Mouse (Mus musculus) forebrain, postnatal 0 days (tissue): ENCODE results near the gene Nipa1. TPM values are rescaled to one million over a fixed set of nuclear protein-coding genes. Genes with fewer than 3 reads are reported as not detected.

Experiments
- ATAC-seq: fragments of 200-750 bp; cut with Nextera tagmentation; 2 replicates; pipeline ENCODE4 v1.8.0; 2017; ENCODE audit warnings: mild to moderate bottlenecking, moderate library complexity
- DNase-seq: peaks from one replicate; pipeline ENCODE4 v3.0.0-alpha.2; 2015
- H3K27ac ChIP-seq: fragments of 300-500 bp; sonication (generic); 2 replicates; pipeline ENCODE4 v1.5.1; 2014; ENCODE audit warnings: low read depth, mild to moderate bottlenecking, antibody characterized with exemption, low read length, moderate library complexity, mixed read lengths
- H3K27me3 ChIP-seq: fragments of 300-500 bp; sonication (generic); 2 replicates; pipeline ENCODE4 v1.6.1; 2014; ENCODE audit warnings: mild to moderate bottlenecking, low read length, mixed read lengths; ENCODE audit not compliant: insufficient read depth
- H3K36me3 ChIP-seq: fragments of 300-500 bp; sonication (generic); 2 replicates; pipeline ENCODE4 v1.6.1; 2014; ENCODE audit warnings: mild to moderate bottlenecking, moderate library complexity; ENCODE audit not compliant: insufficient read depth
- H3K4me1 ChIP-seq: fragments of 300-500 bp; sonication (generic); 2 replicates; pipeline ENCODE4 v1.6.1; 2014; ENCODE audit warnings: antibody characterized with exemption; ENCODE audit not compliant: insufficient read depth
- H3K4me2 ChIP-seq: fragments of 300-500 bp; sonication (generic); 2 replicates; pipeline ENCODE4 v1.6.1; 2014; ENCODE audit warnings: low read depth, mild to moderate bottlenecking, moderate library complexity
- H3K4me3 ChIP-seq: fragments of 300-500 bp; sonication (generic); 2 replicates; pipeline ENCODE4 v1.5.1; 2014; ENCODE audit warnings: low read depth, low read length, mixed read lengths
- H3K9ac ChIP-seq: fragments of 300-500 bp; sonication (generic); 2 replicates; pipeline ENCODE4 v1.6.1; 2014; ENCODE audit warnings: mild to moderate bottlenecking
- H3K9me3 ChIP-seq: fragments of 300-500 bp; sonication (generic); 2 replicates; pipeline ENCODE4 v1.6.1; 2016; ENCODE audit warnings: low read length
- CTCF ChIP-seq: sonication (generic); IDR thresholded peaks from 2 replicates; pipeline ENCODE4 v1.5.1; 2016; ENCODE audit warnings: antibody characterized with exemption, control low read depth, low read depth
- WGBS: fragments of 180-500 bp; shearing (Covaris S2); extraction: QIAGEN DNeasy Blood & Tissue Kit; methylation state at CpG from one replicate; pipeline ENCODE4 v1.1.7; 2014; 5-methylcytosine and 5-hydroxymethylcytosine counted together
- polyA plus RNA-seq: library from polyadenylated mRNA; unstranded; fragments of >200 nt; fragmentation: Nextera tagmentation; extraction: Ambion mirVana; gene quantifications from 2 replicates; pipeline ENCODE4 v1.2.1, GENCODE M21; 2015
- total RNA-seq: library from RNA; depleted of rRNA; stranded (reverse); fragments of >200 nt; gene quantifications from 2 replicates; pipeline ENCODE4 v1.2.3, GENCODE M21; 2014

The Nipa1 gene
- total and polyA plus RNA-seq, 2 experiments from 2014 or later: 33.6 to 51.2 TPM

DNA sequence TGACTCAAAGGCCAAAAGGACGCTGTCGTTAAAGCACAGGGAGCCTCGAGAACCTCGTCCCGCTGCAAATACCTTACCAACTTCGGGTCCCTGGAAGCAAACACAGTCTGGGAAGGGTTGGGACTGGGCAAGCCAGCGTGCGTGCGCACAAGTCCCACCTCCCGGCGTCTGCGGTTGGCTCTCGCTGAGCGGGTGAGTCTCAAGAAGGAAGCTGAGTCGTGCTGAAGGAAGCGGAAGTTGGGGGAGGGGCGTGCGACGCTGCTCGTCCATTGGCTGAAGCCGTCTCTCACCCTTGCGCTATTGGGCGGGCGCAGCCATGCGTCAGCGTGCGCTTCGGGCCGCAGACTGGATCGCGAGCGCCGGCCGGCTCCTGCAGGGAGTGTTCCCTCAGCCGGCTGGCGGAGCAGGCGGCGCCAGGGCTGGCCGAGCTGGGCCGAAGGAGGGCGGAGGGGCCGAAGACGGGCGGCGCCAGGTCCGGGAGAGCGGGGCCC lies 30.1 kb upstream of the Nipa1 start, which contains the start of gene Herc2:
TSS of gene Herc2 (plus strand) at position 366 of the 491 bp plus-strand sequence.
- H3K27ac ChIP-seq: peak within 1 kb of the TSS; percentile 85
- peak within 1 kb of the TSS; percentile 77 for H3K9ac ChIP-seq
- under 1% methylated on average over 47 of the region's 47 CpGs for WGBS
- H3K4me3 ChIP-seq: peak within 1 kb of the TSS; percentile 57
- H3K9me3 ChIP-seq: no peaks in the 10 kb centered on the region
- peaks cover 6% of the 10 kb centered on the region; the same call in 1 of the 2 replicates for H3K4me1 ChIP-seq
- ATAC-seq: peak; percentile 99
- TF ChIP-seq CTCF: no peak
- peak within 1 kb of the TSS; percentile 59 for H3K4me2 ChIP-seq
- peak; percentile 99 for DNase-seq
- no peaks in the 10 kb centered on the region for H3K27me3 ChIP-seq
- H3K36me3 ChIP-seq: no peaks in the 10 kb centered on the region

DNA sequence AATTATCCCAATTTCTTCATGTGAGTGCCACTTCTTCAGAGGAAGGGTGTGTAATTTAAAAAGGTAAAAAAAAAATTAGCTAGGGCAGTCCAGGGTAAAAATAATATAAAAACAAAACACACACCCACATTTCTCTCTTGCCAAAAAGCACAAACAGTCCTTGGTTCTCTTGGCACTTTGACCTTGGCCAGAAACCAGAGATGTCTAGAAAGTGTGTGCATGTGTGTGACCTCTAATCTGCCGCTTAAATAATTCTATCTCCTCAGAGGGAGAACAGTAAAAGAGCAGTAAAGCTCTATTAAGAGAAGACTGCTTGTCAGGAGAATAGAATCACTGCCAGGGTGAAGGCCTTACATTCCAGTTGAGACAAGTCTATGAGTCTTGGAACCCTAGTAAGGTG lies 27.4 kb upstream of the Nipa1 start:
- Histone ChIP-seq H3K9me3 (no peaks in the 10 kb centered on the region), H3K27ac (no peak overlapping the region), H3K9ac (no peak overlapping the region), H3K4me1 (peaks cover 6% of the 10 kb centered on the region; the same call in 1 of the 2 replicates), H3K36me3 (no peaks in the 10 kb centered on the region), H3K4me2 (no peak overlapping the region), H3K4me3 (no peak overlapping the region), H3K27me3 (no peaks in the 10 kb centered on the region)
- 80% methylated on average over 1 of the region's 1 CpGs for WGBS
- TF ChIP-seq CTCF: no peak
- ATAC-seq (no peak), DNase-seq (no peak)

DNA sequence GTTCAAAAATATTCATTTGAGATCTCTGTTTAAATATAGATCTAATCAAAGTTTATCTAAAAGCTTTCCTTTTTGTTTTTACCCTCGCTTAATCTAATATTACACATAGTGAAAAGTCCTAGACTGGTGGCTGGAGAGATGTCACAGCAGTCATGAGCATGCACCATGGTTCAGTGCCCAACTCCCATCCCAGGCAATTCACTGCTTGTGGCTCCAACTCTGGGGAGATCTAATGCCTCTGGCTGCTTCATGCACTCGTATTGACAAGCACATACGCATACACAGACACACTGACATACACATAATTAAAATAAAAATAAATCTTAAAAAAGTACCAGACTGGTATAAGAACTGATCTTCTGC lies 24.5 kb upstream of the Nipa1 start:
- H3K9me3 ChIP-seq: no peaks in the 10 kb centered on the region
- whole genome bisulfite sequencing: 82% methylated on average over 3 of the region's 3 CpGs
- H3K36me3 ChIP-seq: no peaks in the 10 kb centered on the region
- no peaks in the 10 kb centered on the region for H3K27me3 ChIP-seq
- no peak for DNase-seq
- no peak overlapping the region for H3K4me3 ChIP-seq
- no peak for TF ChIP-seq CTCF
- no peak overlapping the region for H3K9ac ChIP-seq
- no peaks in the 10 kb centered on the region for H3K4me1 ChIP-seq
- no peak overlapping the region for H3K4me2 ChIP-seq
- ATAC-seq: no peak
- H3K27ac ChIP-seq: no peak overlapping the region

DNA sequence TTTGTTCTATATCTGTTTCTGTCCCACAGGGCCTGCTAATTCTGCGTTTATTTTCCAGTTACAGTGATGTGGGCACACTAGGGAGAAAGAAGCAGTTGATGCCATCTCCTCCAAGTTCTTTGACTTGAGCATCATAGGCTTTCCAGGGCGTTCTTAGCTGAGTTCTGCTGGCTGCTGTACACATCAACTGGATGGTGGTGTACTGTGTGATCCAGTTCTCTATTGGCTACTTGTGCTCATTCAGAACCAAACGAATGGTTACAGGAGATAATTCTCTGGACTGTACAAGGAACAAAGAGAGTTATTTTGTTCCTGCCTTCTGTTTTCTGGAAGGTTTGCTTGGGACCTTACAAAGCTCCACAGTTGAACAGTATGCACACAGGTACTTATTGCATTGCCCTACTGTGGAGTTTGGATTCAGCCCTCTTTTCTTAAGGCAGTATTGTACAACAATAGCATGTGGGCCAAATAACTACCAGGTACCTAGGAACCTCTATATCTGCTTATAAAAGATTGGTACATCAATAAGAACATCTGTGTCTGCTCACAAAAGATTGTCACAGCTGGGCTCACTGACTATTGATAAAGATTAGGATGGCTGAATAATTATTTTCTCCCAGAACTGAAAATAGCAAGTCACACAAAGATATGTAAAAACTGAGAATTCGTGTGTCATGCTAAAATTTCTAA lies 24.0 kb upstream of the Nipa1 start:
- Histone ChIP-seq H3K36me3 (no peaks in the 10 kb centered on the region), H3K27me3 (no peaks in the 10 kb centered on the region), H3K4me3 (no peak overlapping the region), H3K27ac (no peak overlapping the region), H3K4me1 (no peaks in the 10 kb centered on the region), H3K4me2 (no peak overlapping the region), H3K9me3 (no peaks in the 10 kb centered on the region), H3K9ac (no peak overlapping the region)
- no peak for DNase-seq
- 67% methylated on average over 4 of the region's 4 CpGs for WGBS
- no peak for ATAC-seq
- no peak for TF ChIP-seq CTCF

DNA sequence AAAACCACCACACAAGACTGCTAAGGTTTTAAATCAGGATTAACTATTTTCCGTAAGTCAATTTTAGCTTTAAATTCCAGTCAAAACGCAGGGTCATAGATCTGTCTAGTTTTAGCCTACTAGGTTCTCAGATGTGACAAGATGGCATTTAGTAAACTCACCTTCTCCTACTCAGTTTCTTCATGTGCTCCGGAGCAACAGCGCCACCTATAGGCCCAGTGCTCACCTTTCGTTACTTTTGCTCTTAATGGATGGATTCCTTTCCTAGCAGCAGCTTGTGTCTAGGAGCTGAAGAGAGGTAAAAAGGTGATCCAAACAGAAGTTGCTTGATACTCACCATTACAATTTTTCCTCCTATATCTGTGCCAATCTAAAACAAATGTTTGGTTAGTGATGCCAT lies 22.6 kb upstream of the Nipa1 start:
- Histone ChIP-seq H3K36me3 (no peaks in the 10 kb centered on the region), H3K4me1 (no peaks in the 10 kb centered on the region), H3K9ac (no peak overlapping the region), H3K4me2 (no peak overlapping the region), H3K4me3 (no peak overlapping the region), H3K27me3 (no peaks in the 10 kb centered on the region), H3K27ac (no peak overlapping the region), H3K9me3 (no peaks in the 10 kb centered on the region)
- TF ChIP-seq CTCF: peak; percentile 84
- ATAC-seq: peak; percentile 43; the same call in 1 of the 2 replicates
- peak; percentile 81 for DNase-seq
- 14% methylated on average over 5 of the region's 5 CpGs for WGBS

DNA sequence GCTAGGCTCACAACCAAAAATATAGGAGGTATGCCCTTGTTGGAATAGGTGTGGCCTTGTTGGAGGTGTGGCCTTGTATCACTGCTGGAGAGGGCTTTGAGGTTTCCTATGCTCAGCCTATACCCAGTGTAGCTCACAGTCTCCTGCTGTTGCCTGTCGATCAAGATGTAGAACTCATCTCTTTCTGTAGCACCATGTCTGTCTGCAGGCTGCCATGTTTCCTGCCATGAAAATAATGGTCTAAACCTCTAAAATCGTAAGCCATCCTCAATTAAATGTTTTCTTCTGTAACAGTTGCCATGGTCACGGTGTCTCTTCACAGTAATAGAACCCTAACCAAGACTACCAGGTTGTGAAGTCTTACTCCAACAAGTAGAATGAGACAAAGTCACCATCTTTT lies 3.8 kb upstream of the Nipa1 start:
- H3K9ac ChIP-seq: no peak overlapping the region
- peaks cover 4% of the 10 kb centered on the region; the same call in 1 of the 2 replicates for H3K4me1 ChIP-seq
- H3K36me3 ChIP-seq: no peaks in the 10 kb centered on the region
- no peaks in the 10 kb centered on the region for H3K27me3 ChIP-seq
- no peak for DNase-seq
- no peak overlapping the region for H3K27ac ChIP-seq
- no peak overlapping the region for H3K4me2 ChIP-seq
- 90% methylated on average over 3 of the region's 3 CpGs for WGBS
- H3K9me3 ChIP-seq: no peaks in the 10 kb centered on the region
- H3K4me3 ChIP-seq: no peak overlapping the region
- ATAC-seq: no peak
- no peak for TF ChIP-seq CTCF

DNA sequence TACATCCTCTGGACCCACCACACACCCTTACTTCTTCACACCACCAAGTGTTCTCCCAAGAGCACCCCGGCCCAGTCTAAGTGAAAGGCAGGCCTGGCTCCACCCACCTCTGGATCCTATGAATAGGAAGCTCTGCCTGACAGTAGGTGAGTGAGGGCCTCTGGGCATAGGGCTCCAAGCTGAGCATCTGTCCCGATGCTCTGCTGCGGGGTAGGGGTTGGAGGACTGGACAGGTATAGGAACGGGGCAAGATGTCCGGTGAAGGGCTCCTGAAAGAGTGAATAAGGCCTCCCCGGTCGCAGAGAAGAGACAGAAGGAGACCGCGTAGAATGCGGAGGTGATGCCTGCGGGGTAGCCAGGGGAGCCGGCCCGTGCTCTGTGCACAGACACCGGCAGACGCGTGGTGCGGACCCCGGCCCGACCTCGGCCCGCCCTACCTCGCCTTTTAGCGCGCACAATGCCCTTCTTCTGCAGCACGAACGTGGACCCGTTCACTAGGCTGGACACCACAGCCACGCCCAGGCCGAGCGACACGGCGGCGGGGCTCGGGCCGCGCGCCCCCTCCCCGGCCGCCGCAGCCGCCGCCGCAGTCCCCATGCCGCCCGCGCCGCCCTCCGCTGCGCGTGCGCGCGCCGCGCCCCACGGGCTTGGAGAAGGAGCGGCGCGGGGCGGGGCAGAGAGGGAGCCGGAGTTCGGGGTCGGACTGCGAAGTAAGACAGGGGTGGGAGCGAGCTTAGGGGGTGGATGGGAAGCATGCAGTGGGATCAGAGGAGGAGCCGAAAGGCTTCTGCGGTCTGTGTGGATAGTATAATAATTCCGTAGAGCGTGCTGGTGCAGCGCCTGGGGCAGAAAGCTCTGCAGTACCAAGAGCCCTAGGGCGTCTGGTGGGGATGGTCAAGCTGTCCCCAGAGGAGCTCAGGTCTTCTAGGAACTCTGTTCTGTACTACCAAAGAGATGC lies 503 bp downstream of the Nipa1 start:
- ATAC-seq (peak; percentile 94), DNase-seq (peak; percentile 82)
- Histone ChIP-seq H3K27me3 (no peaks in the 10 kb centered on the region), H3K9ac (peak overlapping the region; percentile 97), H3K27ac (peak overlapping the region; percentile 86), H3K36me3 (no peaks in the 10 kb centered on the region), H3K9me3 (no peaks in the 10 kb centered on the region), H3K4me3 (peak overlapping the region; percentile 67), H3K4me1 (peaks cover 14% of the 10 kb centered on the region; the same call in 1 of the 2 replicates), H3K4me2 (peak overlapping the region; percentile 75)
- TF ChIP-seq CTCF: no peak
- 1% methylated on average over 71 of the region's 71 CpGs for WGBS
